Mouse (Mus musculus) frontal cortex, adult (tissue): ENCODE measurements at regions not wholly inside any gene's neighbourhood (a gene's known extent, or its start where the extent isn't known, plus 50 kb on each side); places are given as distances from the start of the nearest gene placed in this dataset.
A peak's percentile ranks its signal among the peaks of the same experiment; 100 is the strongest.

Source experiments
- ATAC-seq: cut with Nextera tagmentation; 2 replicates; pipeline ENCODE4 v1.9.2; 2017; ENCODE audit warnings: mild to moderate bottlenecking, moderate library complexity, mixed read lengths; ENCODE audit not compliant: low TSS enrichment

DNA sequence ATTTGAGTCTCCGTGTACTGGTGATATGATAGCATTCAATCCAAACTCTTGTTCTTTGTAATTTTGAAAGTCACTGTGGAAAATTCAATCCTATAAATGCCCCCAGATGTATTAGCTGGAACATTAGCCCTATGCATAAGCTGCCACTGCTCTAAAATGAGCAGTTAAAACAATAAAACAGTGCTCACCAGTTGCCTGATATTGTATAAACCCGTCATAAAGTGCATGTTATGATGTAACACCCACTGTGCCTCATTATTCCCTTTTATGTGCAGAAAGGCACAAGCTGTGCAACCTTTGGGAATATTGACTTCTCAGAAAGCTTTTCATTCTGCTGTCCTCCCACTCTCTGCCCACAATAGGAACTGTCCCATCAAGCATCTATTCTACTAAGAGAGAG, 512.9 kb upstream of the Gm10800 start:
- ATAC-seq: no peak

DNA sequence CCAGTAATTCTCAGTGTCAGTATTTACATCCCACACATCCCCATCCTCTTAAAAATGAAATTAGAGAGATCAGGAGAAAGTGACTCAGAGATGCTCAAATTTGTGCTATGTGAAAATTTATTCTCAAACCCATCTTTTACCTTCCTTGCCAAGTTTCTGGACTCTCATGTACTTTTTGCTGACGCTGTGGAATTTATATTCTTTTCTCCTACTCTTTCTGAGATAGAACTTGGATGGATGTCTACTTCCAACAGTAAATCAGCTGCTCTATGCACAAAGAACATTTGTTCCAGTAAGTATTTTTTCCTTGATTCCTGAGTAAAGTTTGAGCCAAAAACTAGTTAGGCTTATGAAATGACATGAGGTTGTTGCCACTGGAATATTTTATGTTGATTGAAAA, 503.4 kb upstream of the Gm10800 start:
- ATAC-seq: peak; percentile 99
